Mouse (Mus musculus): ENCODE measurements around the gene Mapk14. TPM values are rescaled to one million over a fixed set of nuclear protein-coding genes. Genes with fewer than 3 reads are reported as not detected.

Gene Mapk14
- polyA plus RNA-seq, 1 experiment from 2014 or later, result 52.4 TPM

- WGBS, result 81% methylated on average over 7 of the region's 7 CpGs
- H3K9ac ChIP-seq, result no peak overlapping the region
- no peak for ATAC-seq (ENCODE audit: insufficient number of reproducible peaks, insufficient read depth, low FRiP score, low TSS enrichment)
- H3K27ac ChIP-seq, result no peak overlapping the region
- no peaks in the 10 kb centered on the region for H3K36me3 ChIP-seq
- no peak overlapping the region for H3K4me2 ChIP-seq (replicated peaks)
- H3K27me3 ChIP-seq, result no peaks in the 10 kb centered on the region
- peaks cover 31% of the 10 kb centered on the region for H3K4me1 ChIP-seq
- no peak overlapping the region for H3K4me3 ChIP-seq
- H3K9me3 ChIP-seq, result no peaks in the 10 kb centered on the region
These were observed 8.7 kb downstream of the Mapk14 start for GRCm38 (mm10) chr17:28699789-28700188.

- H3K27me3 ChIP-seq, result no peaks in the 10 kb centered on the region
- H3K9me3 ChIP-seq, result no peaks in the 10 kb centered on the region
- no peaks in the 10 kb centered on the region for H3K36me3 ChIP-seq
- H3K9ac ChIP-seq, result no peak overlapping the region
- no peak for ATAC-seq (ENCODE audit: insufficient number of reproducible peaks, insufficient read depth, low FRiP score, low TSS enrichment)
- H3K27ac ChIP-seq, result no peak overlapping the region
- peaks cover 27% of the 10 kb centered on the region for H3K4me1 ChIP-seq
- WGBS, result 93% methylated on average over 4 of the region's 4 CpGs
- H3K4me3 ChIP-seq, result no peak overlapping the region
- H3K4me2 ChIP-seq (replicated peaks), result no peak overlapping the region
These were observed 10.0 kb downstream of the Mapk14 start for GRCm38 (mm10) chr17:28701171-28701570.

GRCm38 (mm10) chr17:28701737-28702136 lies 10.6 kb downstream of the Mapk14 start:
- 85% methylated on average over 3 of the region's 3 CpGs for WGBS
- H3K4me1 ChIP-seq, result peaks cover 24% of the 10 kb centered on the region
- H3K9ac ChIP-seq, result no peak overlapping the region
- H3K36me3 ChIP-seq, result no peaks in the 10 kb centered on the region
- no peak overlapping the region for H3K4me3 ChIP-seq
- H3K4me2 ChIP-seq (replicated peaks), result no peak overlapping the region
- ATAC-seq (ENCODE audit: insufficient number of reproducible peaks, insufficient read depth, low FRiP score, low TSS enrichment), result no peak
- no peaks in the 10 kb centered on the region for H3K27me3 ChIP-seq
- H3K27ac ChIP-seq, result no peak overlapping the region
- no peaks in the 10 kb centered on the region for H3K9me3 ChIP-seq

- ATAC-seq (ENCODE audit: insufficient number of reproducible peaks, insufficient read depth, low FRiP score, low TSS enrichment), result no peak
- Histone ChIP-seq H3K4me2 (replicated peaks) (no peak overlapping the region), H3K9me3 (no peaks in the 10 kb centered on the region), H3K4me3 (no peak overlapping the region), H3K36me3 (no peaks in the 10 kb centered on the region), H3K4me1 (peaks cover 16% of the 10 kb centered on the region), H3K9ac (no peak overlapping the region), H3K27me3 (no peaks in the 10 kb centered on the region), H3K27ac (no peak overlapping the region)
- whole genome bisulfite sequencing, result 77% methylated on average over 2 of the region's 2 CpGs
These were observed 11.5 kb downstream of the Mapk14 start for GRCm38 (mm10) chr17:28702646-28703045.

GRCm38 (mm10) chr17:28706697-28707096 lies 15.6 kb downstream of the Mapk14 start:
- no peak overlapping the region for H3K4me2 ChIP-seq (replicated peaks)
- no peaks in the 10 kb centered on the region for H3K36me3 ChIP-seq
- 59% methylated on average over 1 of the region's 1 CpGs for WGBS
- no peak overlapping the region for H3K27ac ChIP-seq
- H3K9me3 ChIP-seq, result no peaks in the 10 kb centered on the region
- no peak for ATAC-seq (ENCODE audit: insufficient number of reproducible peaks, insufficient read depth, low FRiP score, low TSS enrichment)
- H3K4me3 ChIP-seq, result no peak overlapping the region
- peaks cover 14% of the 10 kb centered on the region; the same call in 1 of the 2 replicates for H3K4me1 ChIP-seq
- no peaks in the 10 kb centered on the region for H3K27me3 ChIP-seq
- H3K9ac ChIP-seq, result no peak overlapping the region

- H3K4me3 ChIP-seq, result no peak overlapping the region
- peaks cover 14% of the 10 kb centered on the region; the same call in 1 of the 2 replicates for H3K4me1 ChIP-seq
- H3K36me3 ChIP-seq, result no peaks in the 10 kb centered on the region
- H3K9me3 ChIP-seq, result no peaks in the 10 kb centered on the region
- no peak for ATAC-seq (ENCODE audit: insufficient number of reproducible peaks, insufficient read depth, low FRiP score, low TSS enrichment)
- no peak overlapping the region for H3K27ac ChIP-seq
- WGBS, result 83% methylated on average over 3 of the region's 3 CpGs
- H3K4me2 ChIP-seq (replicated peaks), result no peak overlapping the region
- H3K27me3 ChIP-seq, result no peaks in the 10 kb centered on the region
- no peak overlapping the region for H3K9ac ChIP-seq
These were observed 16.1 kb downstream of the Mapk14 start for GRCm38 (mm10) chr17:28707136-28707627.

GRCm38 (mm10) chr17:28707816-28708215 lies 16.7 kb downstream of the Mapk14 start:
- no peak for ATAC-seq (ENCODE audit: insufficient number of reproducible peaks, insufficient read depth, low FRiP score, low TSS enrichment)
- H3K27ac ChIP-seq, result no peak overlapping the region
- H3K9ac ChIP-seq, result no peak overlapping the region
- peaks cover 14% of the 10 kb centered on the region; the same call in 1 of the 2 replicates for H3K4me1 ChIP-seq
- no peak overlapping the region for H3K4me2 ChIP-seq (replicated peaks)
- WGBS, result 84% methylated on average over 2 of the region's 2 CpGs
- H3K4me3 ChIP-seq, result no peak overlapping the region
- no peaks in the 10 kb centered on the region for H3K9me3 ChIP-seq
- no peaks in the 10 kb centered on the region for H3K27me3 ChIP-seq
- no peaks in the 10 kb centered on the region for H3K36me3 ChIP-seq

GRCm38 (mm10) chr17:28708989-28709388 lies 17.9 kb downstream of the Mapk14 start:
- Histone ChIP-seq H3K4me3 (no peak overlapping the region), H3K27ac (no peak overlapping the region), H3K27me3 (no peaks in the 10 kb centered on the region), H3K9me3 (no peaks in the 10 kb centered on the region), H3K9ac (no peak overlapping the region), H3K36me3 (peaks cover 4% of the 10 kb centered on the region), H3K4me2 (replicated peaks) (no peak overlapping the region), H3K4me1 (peaks cover 14% of the 10 kb centered on the region; the same call in 1 of the 2 replicates)
- WGBS, result 28% methylated on average over 2 of the region's 2 CpGs
- ATAC-seq (ENCODE audit: insufficient number of reproducible peaks, insufficient read depth, low FRiP score, low TSS enrichment), result no peak

GRCm38 (mm10) chr17:28709552-28710290 lies 18.6 kb downstream of the Mapk14 start:
- Histone ChIP-seq H3K27ac (no peak overlapping the region), H3K4me1 (peaks cover 14% of the 10 kb centered on the region; the same call in 1 of the 2 replicates), H3K36me3 (peaks cover 12% of the 10 kb centered on the region), H3K27me3 (no peaks in the 10 kb centered on the region), H3K4me3 (no peak overlapping the region), H3K9me3 (no peaks in the 10 kb centered on the region), H3K9ac (no peak overlapping the region), H3K4me2 (replicated peaks) (no peak overlapping the region)
- ATAC-seq (ENCODE audit: insufficient number of reproducible peaks, insufficient read depth, low FRiP score, low TSS enrichment), result no peak
- 84% methylated on average over 8 of the region's 8 CpGs for WGBS

GRCm38 (mm10) chr17:28710291-28710688 lies 19.2 kb downstream of the Mapk14 start:
- H3K9me3 ChIP-seq, result no peaks in the 10 kb centered on the region
- 74% methylated on average over 8 of the region's 8 CpGs for whole genome bisulfite sequencing
- H3K27me3 ChIP-seq, result no peaks in the 10 kb centered on the region
- H3K9ac ChIP-seq, result no peak overlapping the region
- H3K4me1 ChIP-seq, result peaks cover 14% of the 10 kb centered on the region; the same call in 1 of the 2 replicates
- no peak for ATAC-seq (ENCODE audit: insufficient number of reproducible peaks, insufficient read depth, low FRiP score, low TSS enrichment)
- H3K27ac ChIP-seq, result no peak overlapping the region
- no peak overlapping the region for H3K4me2 ChIP-seq (replicated peaks)
- peaks cover 17% of the 10 kb centered on the region for H3K36me3 ChIP-seq
- H3K4me3 ChIP-seq, result no peak overlapping the region

GRCm38 (mm10) chr17:28711237-28711636 lies 20.1 kb downstream of the Mapk14 start:
- Histone ChIP-seq H3K27ac (no peak overlapping the region), H3K4me3 (no peak overlapping the region), H3K9ac (no peak overlapping the region), H3K36me3 (peaks cover 27% of the 10 kb centered on the region), H3K9me3 (no peaks in the 10 kb centered on the region), H3K27me3 (no peaks in the 10 kb centered on the region), H3K4me1 (peaks cover 19% of the 10 kb centered on the region; the same call in 1 of the 2 replicates), H3K4me2 (replicated peaks) (no peak overlapping the region)
- 91% methylated on average over 6 of the region's 6 CpGs for WGBS
- ATAC-seq (ENCODE audit: insufficient number of reproducible peaks, insufficient read depth, low FRiP score, low TSS enrichment), result no peak

GRCm38 (mm10) chr17:28712305-28712704 lies 21.2 kb downstream of the Mapk14 start:
- ATAC-seq (ENCODE audit: insufficient number of reproducible peaks, insufficient read depth, low FRiP score, low TSS enrichment), result no peak
- Histone ChIP-seq H3K4me2 (replicated peaks) (no peak overlapping the region), H3K9me3 (no peaks in the 10 kb centered on the region), H3K4me3 (no peak overlapping the region), H3K36me3 (peaks cover 35% of the 10 kb centered on the region), H3K27ac (no peak overlapping the region), H3K4me1 (peaks cover 25% of the 10 kb centered on the region), H3K9ac (no peak overlapping the region), H3K27me3 (no peaks in the 10 kb centered on the region)
- 86% methylated on average over 6 of the region's 6 CpGs for WGBS
